Mouse (Mus musculus) lung, postnatal 0 days (tissue): ENCODE measurements around the gene Tnnc2.

Experiments used
- CTCF ChIP-seq: IDR thresholded peaks from 2 replicates; pipeline ENCODE4 v1.5.1; 2016; ENCODE audit warnings: antibody characterized with exemption, mild to moderate bottlenecking
- EP300 ChIP-seq: IDR thresholded peaks from 2 replicates; pipeline ENCODE4 v1.6.1; 2016; ENCODE audit warnings: antibody characterized with exemption, mild to moderate bottlenecking, control low read depth

GRCm38 (mm10) chr2:164786388-164786885, 6.7 kb upstream of the Tnnc2 start:
- TF ChIP-seq CTCF (no peak), EP300 (no peak)
